Mouse (Mus musculus) lung, postnatal 10 days (tissue): ENCODE data around the gene Trim7.
"Not testable (repeated sequence)": the region's sequence is repeated elsewhere in the genome, so short reads cannot be mapped to it uniquely, and the experiment has no call there.

Source experiments
- DNase-seq: peaks from one replicate; pipeline ENCODE4 v3.0.0; 2021

Gene Trim7

DNA sequence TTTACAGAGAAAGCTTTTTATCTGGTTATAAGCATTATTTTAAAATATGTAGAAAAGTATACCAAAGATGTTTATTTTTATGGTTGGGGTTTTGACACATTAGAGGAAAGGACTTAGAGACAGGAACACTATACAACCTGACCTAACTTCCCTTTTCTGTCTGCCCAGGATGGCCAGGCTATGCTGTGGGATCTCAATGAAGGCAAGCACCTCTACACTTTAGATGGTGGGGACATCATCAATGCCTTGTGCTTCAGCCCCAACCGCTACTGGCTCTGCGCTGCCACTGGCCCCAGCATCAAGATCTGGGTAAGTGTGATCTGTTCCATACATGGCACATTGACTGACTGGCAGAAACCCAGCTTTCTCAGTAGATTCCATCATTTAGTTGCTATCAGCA, 22.0 kb upstream of the Trim7 start:
- DNase-seq: no peak

- DNase-seq: no peak
Measured at GRCm38 (mm10) chr11:48804922-48805321, 21.0 kb upstream of the Trim7 start.

DNA sequence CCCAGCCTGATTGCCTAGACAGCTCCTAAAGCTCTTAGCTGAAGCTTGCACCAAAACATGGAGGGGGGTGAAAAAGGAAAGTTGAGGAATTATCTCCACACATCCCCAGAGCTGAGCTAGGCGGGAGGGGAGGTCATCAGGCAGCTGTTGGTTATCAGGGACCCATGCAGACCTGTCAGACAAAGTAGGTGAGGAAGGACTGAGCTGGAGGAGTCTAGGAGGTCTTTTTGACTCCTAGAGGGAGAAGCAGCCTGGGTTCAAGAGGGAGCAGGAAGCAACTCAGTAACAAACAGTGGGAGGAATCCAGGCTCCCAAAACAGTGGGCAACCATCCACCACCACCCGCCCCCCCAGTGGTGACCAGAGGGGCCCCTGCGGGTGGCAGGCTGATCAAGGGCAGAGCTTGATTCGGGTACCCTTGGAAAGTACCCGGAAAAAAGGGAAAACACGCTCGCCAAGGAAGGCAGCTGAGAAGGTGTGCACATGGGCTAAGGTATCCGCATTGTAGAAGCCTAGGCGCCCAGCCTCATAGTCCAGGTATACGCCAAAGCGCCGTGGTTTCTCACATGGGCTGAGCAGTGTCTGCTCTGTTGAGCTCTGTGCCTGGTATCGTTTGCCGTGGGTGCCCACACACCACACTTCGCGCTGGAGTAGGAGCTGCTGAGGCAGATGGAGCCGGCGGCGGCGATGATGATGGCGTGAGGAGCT, 18.9 kb upstream of the Trim7 start:
- DNase-seq: no peak

- no peak for DNase-seq
Measured at GRCm38 (mm10) chr11:48807563-48808303, 18.2 kb upstream of the Trim7 start.

DNA sequence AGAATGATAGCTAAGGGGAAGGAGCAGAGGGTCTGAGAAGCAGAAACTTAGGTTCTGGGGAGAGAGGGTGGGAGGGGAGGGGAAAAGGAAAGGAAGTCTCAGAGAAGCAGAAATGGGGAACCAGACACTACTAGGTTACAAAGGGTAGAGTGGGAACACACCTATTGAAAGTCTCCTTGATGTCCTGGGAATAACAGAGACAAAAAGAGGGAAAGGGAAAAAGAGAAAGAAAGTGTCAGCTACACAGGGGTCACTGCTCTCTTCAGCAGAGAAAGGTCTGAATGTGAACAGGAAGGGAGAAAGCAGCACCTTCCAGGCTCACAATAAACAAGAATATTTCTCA, 17.7 kb upstream of the Trim7 start:
- DNase-seq: no peak

- DNase-seq: peak; percentile 67
Measured at GRCm38 (mm10) chr11:48808737-48809433, 17.1 kb upstream of the Trim7 start.

- no peak for DNase-seq
Measured at GRCm38 (mm10) chr11:48809434-48809830, 16.5 kb upstream of the Trim7 start.

DNA sequence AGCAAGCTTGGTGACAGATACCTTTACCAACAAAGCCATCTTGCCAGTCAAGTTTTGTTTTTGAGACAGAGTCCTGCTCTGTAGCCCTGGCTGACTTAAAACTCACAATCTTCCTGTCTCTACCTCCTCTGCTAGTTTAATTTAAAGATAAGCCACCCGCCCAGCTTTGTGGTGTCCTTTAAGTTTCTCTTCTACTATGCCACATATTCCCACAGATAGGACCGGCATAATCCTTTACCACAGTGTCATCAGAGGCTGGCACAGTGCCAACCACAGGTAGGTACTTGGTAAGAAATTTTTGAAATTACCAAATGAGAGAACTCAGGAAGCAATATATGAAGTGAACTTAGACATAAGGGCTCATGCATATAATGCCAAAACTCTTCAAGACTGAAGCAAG, 15.8 kb upstream of the Trim7 start:
- DNase-seq: no peak

DNA sequence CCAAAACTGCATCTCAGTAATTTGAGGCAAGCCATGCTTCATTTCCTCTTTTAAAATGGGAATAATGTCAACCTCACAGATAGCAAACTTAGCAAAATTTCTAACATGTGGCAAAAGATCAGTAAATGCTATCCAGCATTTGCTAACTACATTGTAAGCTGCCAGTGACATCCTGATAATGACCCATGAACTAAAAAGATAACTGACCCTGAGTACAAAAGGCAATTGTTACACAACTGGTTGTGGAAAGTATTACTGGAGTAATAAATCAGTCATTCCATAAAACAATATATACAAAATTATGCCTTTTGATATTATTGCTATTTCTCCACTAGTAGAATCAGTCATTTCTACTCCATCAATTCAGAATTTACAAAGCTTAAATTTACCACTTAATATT, 12.2 kb upstream of the Trim7 start:
- DNase-seq: no peak

- DNase-seq: no peak
Measured at GRCm38 (mm10) chr11:48815851-48816250, 10.1 kb upstream of the Trim7 start.

DNA sequence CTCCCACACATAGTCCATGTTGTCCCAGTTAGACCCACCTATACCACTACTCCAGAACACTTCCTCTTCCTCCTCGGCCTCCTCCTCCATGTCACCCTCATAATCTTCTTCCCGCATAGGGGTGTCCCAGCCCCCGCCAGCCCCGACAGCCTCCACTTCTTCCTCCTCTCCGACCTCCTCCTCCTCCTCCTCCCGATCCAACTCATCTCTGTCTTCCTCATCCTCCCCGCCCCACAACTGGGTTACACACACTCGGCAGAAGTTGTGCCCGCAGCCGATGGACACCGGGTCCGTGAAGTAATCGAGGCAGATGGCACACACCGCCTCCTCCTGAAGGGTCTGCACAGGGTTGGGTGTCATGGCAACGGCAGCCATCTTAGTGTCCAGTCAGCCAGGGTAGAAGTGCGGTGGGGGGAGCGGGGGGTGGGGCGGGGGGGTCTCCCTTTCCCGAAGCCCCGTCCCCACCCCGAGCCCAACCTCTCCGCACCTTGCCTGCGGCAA, 9.6 kb upstream of the Trim7 start:
- DNase-seq: peak; percentile 66

GRCm38 (mm10) chr11:48816800-48817665, 8.9 kb upstream of the Trim7 start, which contains the start of gene Trim41:
Gene Trim41 (minus strand): TSS chr11:48817353.
- peak; percentile 100 for DNase-seq

- DNase-seq: no peak
Measured at GRCm38 (mm10) chr11:48817794-48818193, 8.1 kb upstream of the Trim7 start.

GRCm38 (mm10) chr11:48818346-48818745, 7.6 kb upstream of the Trim7 start:
- peak; percentile 88 for DNase-seq

DNA sequence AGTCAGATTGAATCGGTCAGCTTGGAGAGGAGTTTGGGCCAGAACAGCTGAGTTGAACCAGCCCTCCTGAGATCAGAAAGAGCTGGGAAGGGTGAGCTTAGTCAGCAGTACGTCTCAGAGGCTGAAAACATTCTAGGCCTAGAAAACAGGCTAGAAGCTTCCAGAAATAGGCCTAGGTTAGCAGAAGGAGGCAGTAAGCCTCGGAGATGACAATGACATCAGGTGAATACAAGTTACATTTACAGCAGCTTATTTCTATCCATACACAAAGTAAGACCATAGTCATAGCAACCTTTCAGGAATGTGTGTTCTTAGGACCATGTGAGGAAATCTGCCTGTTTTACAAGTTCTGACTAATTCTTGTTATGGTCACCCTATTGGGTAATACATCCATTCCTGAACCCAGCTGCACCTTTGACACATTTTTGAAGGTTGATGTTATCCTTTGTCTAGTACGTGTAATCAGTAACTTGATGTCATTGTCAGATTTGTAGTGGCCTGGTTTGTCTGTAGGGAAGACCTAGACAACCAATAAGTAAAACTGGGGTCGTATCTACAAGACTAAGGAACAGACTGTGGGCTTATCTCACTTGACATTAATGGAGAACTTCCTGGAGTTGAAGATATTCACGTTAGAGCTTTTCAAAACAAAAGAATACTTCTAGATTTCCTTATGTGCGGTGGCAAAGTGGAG, 6.2 kb upstream of the Trim7 start:
- DNase-seq: no peak

- DNase-seq: no peak
Measured at GRCm38 (mm10) chr11:48820308-48820674, 5.6 kb upstream of the Trim7 start.

DNA sequence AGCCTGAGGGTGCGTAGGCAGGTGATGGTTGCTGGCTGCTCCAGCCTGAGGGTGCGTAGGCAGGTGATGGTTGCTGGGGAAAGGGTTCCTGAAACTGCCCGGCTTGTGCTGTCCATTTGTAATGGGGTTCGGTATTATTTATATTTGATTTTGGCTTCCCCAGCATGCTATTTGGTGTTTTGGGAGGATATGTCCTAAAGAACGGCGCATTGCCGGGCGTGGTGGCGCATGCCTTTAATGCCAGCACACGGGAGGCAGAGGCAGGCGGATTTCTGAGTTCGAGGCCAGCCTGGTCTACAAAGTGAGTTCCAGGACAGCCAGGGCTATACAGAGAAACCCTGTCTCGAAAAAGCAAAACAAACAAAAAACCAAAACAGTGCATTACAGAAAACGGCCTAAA, 4.6 kb upstream of the Trim7 start:
- not testable (repeated sequence) for DNase-seq

DNA sequence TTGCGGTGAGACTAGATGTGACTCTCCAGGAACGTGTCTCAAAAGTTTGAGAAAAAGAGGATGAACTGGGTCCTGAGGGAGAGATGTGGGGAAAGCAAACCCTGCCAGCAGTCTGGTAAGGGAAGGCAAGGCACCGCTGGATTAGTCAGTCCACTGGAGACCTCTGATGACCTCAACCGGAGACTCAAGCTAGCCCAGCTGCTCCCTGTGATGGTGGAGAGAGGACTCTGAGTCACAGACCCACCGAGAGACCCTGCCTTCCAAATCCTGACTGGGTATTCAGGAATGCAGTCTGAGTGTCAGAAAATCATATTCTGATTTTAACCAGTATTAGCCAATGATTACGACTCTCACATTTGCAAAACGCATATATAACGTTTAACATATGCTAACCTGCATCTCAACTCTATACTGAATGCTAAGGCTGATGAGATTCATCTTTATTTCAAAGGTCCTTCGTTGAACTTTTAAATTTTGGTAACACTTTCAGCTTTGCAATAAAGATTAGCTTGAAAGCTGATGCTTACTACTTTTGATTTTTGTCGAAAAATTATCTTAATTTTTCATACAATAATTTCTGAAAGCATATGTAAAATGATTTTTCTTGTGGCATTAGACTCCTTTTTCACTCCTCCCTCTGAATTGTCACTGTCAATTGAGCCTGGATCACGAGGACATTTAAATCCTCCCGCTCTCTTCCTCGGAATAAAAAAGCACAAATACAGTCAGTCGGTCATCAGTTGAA, 3.0 kb upstream of the Trim7 start:
- DNase-seq: no peak

DNA sequence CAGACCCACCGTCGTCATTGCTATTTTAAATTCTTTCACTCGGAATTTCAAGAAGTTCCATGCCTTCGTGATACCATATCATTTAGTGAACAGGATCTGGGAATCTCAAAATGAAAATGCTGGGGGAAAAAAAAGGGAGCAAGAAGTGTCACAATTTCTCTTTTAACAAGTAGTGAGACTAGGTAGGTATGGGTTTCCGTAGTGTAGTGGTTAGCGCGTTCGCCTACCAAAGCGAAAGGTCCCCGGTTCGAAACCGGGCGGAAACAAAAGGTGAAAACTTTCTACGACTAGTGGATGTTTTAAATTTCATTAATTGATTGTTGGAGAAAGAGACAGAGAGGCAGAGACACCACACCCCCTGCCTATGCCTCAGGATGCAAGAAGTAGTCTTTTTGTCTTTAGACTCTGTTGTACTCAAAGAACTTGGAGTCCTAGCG, 2.4 kb upstream of the Trim7 start:
- DNase-seq: peak; percentile 55

- no peak for DNase-seq
Measured at GRCm38 (mm10) chr11:48824311-48824830, 1.6 kb upstream of the Trim7 start.

DNA sequence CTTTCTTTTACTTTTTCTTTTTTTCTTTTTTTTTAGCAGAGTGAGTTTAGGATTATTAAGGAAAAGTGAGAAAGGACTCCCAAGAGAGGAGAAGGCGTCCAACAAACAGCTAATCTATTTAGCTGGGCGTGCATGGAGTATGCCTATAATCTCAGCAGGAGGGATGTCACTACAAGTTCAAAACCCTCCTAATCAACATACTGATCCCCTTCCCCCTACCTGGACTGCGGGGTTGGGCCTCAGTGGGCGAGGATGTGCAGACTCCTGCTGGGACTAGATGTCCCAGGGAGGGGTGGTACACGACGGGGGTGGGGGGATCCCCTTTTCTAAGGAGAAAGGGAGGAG, 784 bp downstream of the Trim7 start:
- DNase-seq: no peak
